Mouse (Mus musculus): ENCODE measurements around the gene Nkain1. TPM values are rescaled to one million over a fixed set of nuclear protein-coding genes. Genes with fewer than 3 reads are reported as not detected.

Nkain1 gene
- total RNA-seq (2014; rRNA removed) (231 and 267 TPM in 2 replicates), polyA plus RNA-seq (2015; fragmentation: Nextera tagmentation; extraction: Ambion mirVana) (9.1 and 10.9 TPM in 2 replicates)

DNA sequence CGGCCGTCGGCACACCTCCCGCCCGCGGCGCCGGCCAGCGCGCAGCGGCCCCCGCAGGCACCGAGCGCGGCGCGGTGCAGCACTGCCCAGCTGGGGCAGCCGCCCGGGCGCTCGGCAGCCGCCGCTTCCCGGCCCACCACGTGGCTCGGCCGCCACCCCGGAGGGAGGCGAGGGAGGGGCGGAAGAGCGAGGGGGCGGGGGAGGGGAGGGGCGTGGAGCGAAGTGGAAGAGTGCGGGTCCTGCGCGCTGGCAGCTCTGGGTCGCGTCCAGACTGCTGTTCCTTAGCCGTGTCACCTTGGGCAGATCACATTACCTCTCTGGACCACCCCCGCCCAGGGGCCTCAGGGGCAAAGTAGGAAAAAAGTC lies at the start of gene Nkain1:
Gene Nkain1 (minus strand): TSS at position 126 of the 366 bp plus-strand sequence.
- Histone ChIP-seq H3K9me3 (ENCODE audit: low read length) (no peaks in the 10 kb centered on the region), H3K27me3 (ENCODE audit: insufficient read depth, low read length) (no peaks in the 10 kb centered on the region), H3K36me3 (ENCODE audit: insufficient read depth) (no peaks in the 10 kb centered on the region), H3K4me3 (ENCODE audit: low read depth, low read length) (peak within 1 kb of the TSS; percentile 84), H3K9ac (peak within 1 kb of the TSS; percentile 92), H3K27ac (ENCODE audit: low read depth, low read length) (peak within 1 kb of the TSS; percentile 91), H3K4me1 (ENCODE audit: insufficient read depth) (peaks cover 20% of the 10 kb centered on the region), H3K4me2 (ENCODE audit: low read depth) (peak within 1 kb of the TSS; percentile 76)
- no peak for TF ChIP-seq CTCF (IDR thresholded peaks at IDR 0.05; ENCODE audit: low read depth)
- WGBS: 10% methylated on average over 23 of the region's 41 CpGs
- ATAC-seq: peak; percentile 82
- peak; percentile 78 for DNase-seq

DNA sequence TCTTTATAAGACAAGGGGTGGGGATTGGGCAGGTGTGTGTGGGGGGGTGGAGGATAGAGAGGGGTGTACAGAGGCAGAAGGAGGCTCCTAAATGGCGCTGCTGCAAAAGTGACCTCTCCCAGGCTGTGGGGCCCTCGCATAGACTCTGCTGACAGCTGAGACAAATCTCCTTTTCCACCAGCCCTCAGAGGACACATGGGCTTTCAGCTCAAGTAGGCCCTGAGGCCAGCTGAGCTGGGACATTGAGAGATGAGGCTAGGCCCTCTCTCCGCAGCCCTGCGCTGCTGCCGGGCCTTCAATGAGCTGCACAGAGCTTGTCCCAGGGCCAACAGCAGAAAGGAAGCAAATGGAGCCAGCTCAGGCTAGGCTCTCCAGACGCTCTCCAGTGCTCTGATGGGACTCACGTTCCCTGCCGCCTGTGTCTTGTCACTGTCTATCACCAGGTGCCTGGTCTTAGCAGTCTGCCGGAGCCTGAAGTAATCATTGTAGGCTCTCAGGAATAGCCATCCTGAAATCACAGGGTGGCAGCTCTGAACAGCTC lies 4.8 kb upstream of the Nkain1 start:
- Histone ChIP-seq H3K9ac (no peak overlapping the region), H3K4me1 (ENCODE audit: insufficient read depth) (no peaks in the 10 kb centered on the region), H3K4me2 (ENCODE audit: low read depth) (no peak overlapping the region), H3K4me3 (ENCODE audit: low read depth, low read length) (no peak overlapping the region), H3K27me3 (ENCODE audit: insufficient read depth, low read length) (no peaks in the 10 kb centered on the region), H3K9me3 (ENCODE audit: low read length) (no peaks in the 10 kb centered on the region), H3K27ac (ENCODE audit: low read depth, low read length) (no peak overlapping the region), H3K36me3 (ENCODE audit: insufficient read depth) (no peaks in the 10 kb centered on the region)
- no peak for TF ChIP-seq CTCF (IDR thresholded peaks at IDR 0.05; ENCODE audit: low read depth)
- no peak for DNase-seq
- 79% methylated on average over 9 of the region's 9 CpGs for WGBS
- no peak for ATAC-seq

DNA sequence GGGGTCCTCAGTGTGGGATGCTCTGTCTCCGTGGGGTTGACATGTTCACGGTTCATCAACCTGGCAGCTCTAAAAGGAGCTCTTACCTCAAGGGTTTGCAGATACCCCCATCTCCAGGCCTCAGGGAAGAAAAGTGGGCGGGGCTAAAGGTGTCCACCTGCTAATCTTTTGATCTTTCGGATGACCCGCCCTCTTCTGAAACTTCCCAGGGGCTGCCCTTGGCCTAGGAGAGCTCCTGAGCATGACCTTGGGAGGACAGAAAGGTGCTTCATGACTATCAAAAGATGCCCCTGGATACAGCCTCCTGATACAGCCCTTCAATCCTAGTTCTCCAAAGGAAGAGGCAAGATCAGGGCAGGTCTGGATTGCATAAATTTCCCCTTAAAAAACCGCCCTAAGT lies 3.1 kb upstream of the Nkain1 start:
- WGBS: 74% methylated on average over 6 of the region's 6 CpGs
- Histone ChIP-seq H3K27ac (ENCODE audit: low read depth, low read length) (no peak overlapping the region), H3K27me3 (ENCODE audit: insufficient read depth, low read length) (no peaks in the 10 kb centered on the region), H3K36me3 (ENCODE audit: insufficient read depth) (no peaks in the 10 kb centered on the region), H3K4me1 (ENCODE audit: insufficient read depth) (peaks cover 7% of the 10 kb centered on the region; the same call in 1 of the 2 replicates), H3K4me3 (ENCODE audit: low read depth, low read length) (no peak overlapping the region), H3K4me2 (ENCODE audit: low read depth) (no peak overlapping the region), H3K9ac (no peak overlapping the region), H3K9me3 (ENCODE audit: low read length) (no peaks in the 10 kb centered on the region)
- DNase-seq (no peak), ATAC-seq (no peak)
- TF ChIP-seq CTCF (IDR thresholded peaks at IDR 0.05; ENCODE audit: low read depth): no peak

DNA sequence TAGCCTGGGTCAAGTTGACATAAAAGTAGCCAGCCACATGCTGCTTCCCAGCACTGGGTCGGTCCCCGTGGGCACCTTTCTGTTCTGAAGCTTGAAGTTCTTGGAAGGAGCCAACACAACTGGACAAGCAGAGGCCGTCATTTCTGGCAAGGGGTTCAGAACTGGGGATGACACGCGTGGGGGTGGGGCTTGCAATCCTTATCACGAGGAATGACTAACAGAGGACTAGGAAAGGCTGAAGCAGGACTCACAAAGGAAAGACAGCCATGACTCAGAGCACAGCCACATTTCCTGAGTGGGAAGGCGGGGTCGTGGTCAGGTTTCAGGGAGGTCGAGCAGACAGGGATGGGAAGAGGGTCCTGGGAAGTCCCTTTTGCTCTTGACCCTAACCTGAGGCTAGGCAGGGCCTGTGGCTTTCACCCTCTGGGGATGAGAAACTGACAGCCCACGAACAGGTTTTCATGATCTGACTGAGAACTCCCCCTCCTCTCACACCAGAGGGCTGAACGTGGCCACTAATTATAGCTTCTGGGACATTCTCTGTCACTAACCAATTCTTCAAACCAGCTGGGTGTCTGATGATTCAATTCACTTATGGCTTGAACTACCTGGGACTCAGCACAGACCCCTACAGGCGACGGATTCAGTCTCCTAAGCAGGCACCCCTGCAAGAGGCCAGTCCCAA lies 2.4 kb upstream of the Nkain1 start:
- Histone ChIP-seq H3K4me1 (ENCODE audit: insufficient read depth) (peaks cover 13% of the 10 kb centered on the region), H3K4me2 (ENCODE audit: low read depth) (no peak overlapping the region), H3K27me3 (ENCODE audit: insufficient read depth, low read length) (no peaks in the 10 kb centered on the region), H3K4me3 (ENCODE audit: low read depth, low read length) (no peak overlapping the region), H3K27ac (ENCODE audit: low read depth, low read length) (no peak overlapping the region), H3K9me3 (ENCODE audit: low read length) (no peaks in the 10 kb centered on the region), H3K9ac (no peak overlapping the region), H3K36me3 (ENCODE audit: insufficient read depth) (no peaks in the 10 kb centered on the region)
- DNase-seq (no peak), ATAC-seq (no peak)
- TF ChIP-seq CTCF (IDR thresholded peaks at IDR 0.05; ENCODE audit: low read depth): no peak
- 59% methylated on average over 13 of the region's 13 CpGs for WGBS

DNA sequence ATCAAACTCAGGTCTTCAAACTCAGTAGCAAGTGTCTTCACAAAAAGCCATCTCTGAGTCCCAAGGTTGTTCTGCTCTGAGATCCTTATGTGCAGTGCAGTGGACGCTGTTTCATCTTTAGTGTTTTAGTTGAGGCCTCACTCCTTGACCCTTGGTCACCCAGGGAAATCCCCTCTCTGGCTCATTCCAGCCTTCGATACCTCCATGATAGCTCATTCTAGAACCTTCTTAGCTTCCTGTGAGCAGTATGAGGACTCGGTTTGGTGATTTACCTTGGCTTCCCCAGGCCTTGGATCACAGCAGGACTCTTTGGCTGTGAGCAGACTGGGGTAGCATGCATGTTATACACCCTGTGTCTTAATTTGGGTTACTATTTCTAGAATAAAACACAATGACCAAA lies 1.6 kb upstream of the Nkain1 start:
- no peak for DNase-seq
- Histone ChIP-seq H3K9ac (no peak overlapping the region), H3K36me3 (ENCODE audit: insufficient read depth) (no peaks in the 10 kb centered on the region), H3K9me3 (ENCODE audit: low read length) (no peaks in the 10 kb centered on the region), H3K27me3 (ENCODE audit: insufficient read depth, low read length) (no peaks in the 10 kb centered on the region), H3K27ac (ENCODE audit: low read depth, low read length) (no peak overlapping the region), H3K4me2 (ENCODE audit: low read depth) (no peak overlapping the region), H3K4me1 (ENCODE audit: insufficient read depth) (peaks cover 20% of the 10 kb centered on the region), H3K4me3 (ENCODE audit: low read depth, low read length) (no peak overlapping the region)
- TF ChIP-seq CTCF (IDR thresholded peaks at IDR 0.05; ENCODE audit: low read depth): no peak
- no peak for ATAC-seq
- WGBS: 85% methylated on average over 3 of the region's 3 CpGs

DNA sequence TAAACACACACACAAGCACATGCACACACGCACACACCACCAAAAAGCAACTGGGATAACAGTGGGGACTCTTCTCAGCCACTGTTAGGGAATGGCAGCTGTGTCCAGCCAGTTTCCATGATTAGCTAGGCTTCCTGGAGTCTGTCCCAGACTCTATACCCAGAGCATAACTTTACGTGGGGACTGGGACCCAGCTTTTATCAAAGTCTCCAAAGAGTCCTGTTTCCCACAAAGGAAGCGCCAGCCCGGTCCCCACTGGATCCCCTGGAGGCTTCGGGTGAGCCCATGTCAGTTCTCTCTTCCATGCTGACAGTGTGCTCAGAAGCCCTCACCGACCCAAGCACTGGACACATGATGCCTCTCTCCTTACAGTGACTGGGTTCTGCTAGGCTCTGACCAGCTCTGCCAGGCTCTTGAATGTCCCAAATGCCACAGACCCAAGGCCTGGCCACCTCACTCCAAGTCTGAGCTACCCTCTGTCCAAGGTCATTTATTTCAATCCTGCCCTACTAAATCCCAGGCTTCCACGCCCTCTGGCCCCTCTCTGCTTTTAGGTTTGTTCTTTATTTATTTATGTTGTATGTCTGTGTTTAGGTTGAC lies 988 bp upstream of the Nkain1 start:
- DNase-seq: no peak
- no peak for TF ChIP-seq CTCF (IDR thresholded peaks at IDR 0.05; ENCODE audit: low read depth)
- Histone ChIP-seq H3K4me1 (ENCODE audit: insufficient read depth) (peaks cover 20% of the 10 kb centered on the region), H3K9ac (no peak overlapping the region), H3K36me3 (ENCODE audit: insufficient read depth) (no peaks in the 10 kb centered on the region), H3K9me3 (ENCODE audit: low read length) (no peaks in the 10 kb centered on the region), H3K4me2 (ENCODE audit: low read depth) (no peak overlapping the region), H3K27me3 (ENCODE audit: insufficient read depth, low read length) (no peaks in the 10 kb centered on the region), H3K27ac (ENCODE audit: low read depth, low read length) (no peak overlapping the region), H3K4me3 (ENCODE audit: low read depth, low read length) (no peak overlapping the region)
- ATAC-seq: no peak
- 83% methylated on average over 7 of the region's 7 CpGs for WGBS
